Mouse (Mus musculus) telencephalon, adult 2 months (tissue): Measurements from ENCODE around the gene Crabp1.

Source experiments
- DNase-seq: peaks from one replicate; pipeline ENCODE4 v3.0.0-alpha.2; 2011; ENCODE audit warnings: low read depth, low spot score

Gene Crabp1

DNA sequence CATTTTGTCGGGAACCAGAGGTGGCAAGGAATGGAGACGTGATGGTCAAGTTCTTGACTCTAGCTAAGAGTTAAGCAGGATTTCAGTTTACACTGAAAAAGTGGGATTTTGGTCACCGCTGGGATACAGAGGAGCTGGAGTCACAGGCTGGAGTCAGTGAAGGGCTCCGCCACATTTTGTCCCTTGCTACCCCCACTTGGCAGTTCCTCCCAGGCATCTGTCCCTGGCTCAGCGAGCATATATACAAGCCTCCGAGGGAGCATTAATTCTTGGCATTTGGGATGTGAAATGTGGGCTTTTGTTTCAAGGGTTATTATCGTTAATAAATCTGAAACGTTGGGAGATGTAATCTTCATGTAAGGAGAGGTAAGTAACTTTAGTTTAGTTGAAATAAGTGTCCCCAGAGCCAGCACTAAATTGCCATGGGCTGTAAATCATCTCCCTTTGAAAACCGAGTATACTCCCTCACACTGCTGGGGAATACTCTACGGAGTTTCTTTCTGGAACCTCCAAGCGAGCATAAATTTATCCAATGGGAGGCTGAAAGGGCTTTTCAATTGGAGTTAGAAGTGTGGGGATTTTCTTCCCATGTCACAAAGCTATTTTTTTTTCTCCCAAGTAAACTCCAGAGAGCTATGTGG is 5.7 kb downstream of the Crabp1 start:
- DNase-seq: no peak

DNA sequence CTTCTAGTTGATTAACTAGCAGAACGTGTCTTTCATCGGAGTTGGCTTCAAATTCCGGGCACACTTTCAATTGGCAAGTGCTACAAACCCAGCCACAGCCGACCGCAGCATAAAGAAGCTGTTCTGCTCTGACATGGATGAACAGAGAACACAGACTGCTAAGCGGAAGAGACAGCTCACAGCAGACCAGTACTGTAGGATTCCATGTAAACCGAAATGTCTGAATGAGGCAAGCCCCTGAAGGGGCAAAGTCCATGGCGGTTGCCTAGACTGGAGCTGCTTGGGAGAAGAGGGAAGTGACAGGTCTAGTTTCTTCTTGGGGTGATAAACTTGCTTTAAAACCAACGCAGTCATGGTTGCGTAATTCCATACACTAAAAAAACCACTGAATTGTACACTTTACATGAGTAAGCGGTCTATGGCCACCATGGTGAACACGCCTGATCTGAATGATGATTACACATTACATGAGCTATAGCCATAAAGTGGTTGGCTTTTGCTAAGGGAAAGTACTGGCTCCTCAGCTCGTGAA is 12.0 kb downstream of the Crabp1 start:
- DNase-seq: no peak

DNA sequence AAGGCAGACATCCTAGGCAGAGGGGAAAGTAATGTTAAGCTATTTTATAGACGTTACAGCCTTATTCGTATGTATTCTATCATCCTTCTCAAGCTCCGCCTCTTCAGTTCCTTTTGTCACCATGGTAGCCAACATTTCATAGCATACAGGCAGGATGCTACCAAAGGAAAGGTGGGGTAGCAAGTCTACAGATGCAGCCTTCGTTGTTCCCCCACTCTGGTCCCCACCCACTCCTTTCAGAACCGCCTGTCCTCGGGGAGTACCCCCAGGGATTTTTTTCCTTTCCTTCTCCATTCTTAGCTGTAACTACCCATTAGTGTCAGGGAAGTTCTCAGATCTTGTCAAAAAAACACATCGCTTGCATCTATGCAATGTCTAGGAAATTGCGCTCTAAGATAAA is 14.7 kb downstream of the Crabp1 start:
- DNase-seq: no peak

DNA sequence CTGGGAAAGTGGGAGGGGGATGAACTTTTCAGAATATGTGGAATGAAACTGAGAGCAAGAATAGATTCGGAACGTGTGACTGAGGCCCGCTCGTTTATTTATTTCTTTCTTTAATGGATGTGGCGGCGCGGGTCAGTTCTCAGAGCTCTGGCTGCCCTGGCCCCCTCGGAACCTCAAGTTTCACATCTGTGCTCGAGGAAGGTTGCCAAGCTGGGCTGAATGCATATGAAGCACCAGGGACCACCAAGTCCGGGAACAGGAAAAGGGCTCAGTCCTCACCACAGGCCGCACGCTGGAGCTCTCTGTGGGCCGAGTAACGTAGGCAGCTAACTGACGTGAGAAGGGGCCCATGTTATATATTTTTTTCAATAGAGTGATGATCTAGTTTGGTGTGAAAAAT is 18.0 kb downstream of the Crabp1 start:
- no peak for DNase-seq

DNA sequence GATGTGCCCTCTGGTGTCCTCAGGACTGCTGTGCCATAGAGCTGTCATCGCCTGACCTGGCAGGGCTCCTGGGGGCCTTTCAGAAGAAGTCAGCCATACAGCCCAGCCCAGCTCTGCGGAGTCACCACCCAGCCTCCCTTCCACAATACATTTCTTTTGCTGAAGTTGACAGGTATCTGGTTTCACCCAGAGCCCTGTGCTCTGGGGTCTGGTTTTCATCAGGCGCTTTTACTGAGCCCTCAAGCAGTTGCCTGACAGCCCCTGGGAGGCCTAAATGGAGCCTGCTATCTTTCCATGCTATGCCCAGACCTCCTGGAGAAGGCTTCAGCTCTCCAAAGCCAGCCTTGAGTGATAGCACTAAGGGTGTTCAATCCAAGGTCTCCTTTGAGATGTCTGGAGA is 19.5 kb downstream of the Crabp1 start:
- no peak for DNase-seq

DNA sequence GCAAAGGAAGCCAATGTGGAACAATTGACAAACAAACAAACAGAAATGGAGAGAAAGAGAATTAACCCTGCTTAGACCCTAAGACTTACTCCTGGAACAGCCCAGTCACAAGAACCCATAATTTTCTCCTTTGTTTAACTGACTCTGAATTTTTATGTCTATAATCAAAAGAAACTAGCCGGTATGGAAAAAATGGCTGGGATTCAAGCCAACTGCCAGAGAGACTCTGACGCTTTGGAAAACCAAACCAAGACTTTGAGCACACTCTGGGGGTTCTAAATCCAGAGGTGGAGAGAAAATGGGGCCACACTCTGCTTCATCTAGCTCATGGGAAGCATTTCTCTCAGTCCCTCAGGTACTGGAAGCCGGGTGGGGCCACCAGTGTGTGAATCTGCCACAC is 20.7 kb downstream of the Crabp1 start:
- DNase-seq: no peak

DNA sequence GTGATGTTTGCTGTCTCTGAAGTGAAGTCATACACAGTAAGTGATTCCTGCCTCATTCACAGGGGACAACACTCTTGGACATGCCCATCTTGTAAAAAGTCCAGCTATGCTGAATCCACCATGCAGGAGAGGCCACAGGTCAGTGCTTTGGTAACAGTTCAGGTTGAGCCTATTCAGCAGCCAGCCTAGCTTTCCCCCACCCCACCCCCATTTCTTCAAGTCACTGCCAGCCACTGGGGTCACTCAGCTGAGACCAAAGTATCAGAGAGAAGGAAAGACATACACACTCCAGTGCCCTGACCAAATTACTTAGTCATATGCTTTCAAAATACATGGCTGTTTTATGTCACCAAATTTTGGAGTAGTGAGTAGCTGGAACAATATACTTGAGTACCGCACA is 21.5 kb downstream of the Crabp1 start:
- no peak for DNase-seq

DNA sequence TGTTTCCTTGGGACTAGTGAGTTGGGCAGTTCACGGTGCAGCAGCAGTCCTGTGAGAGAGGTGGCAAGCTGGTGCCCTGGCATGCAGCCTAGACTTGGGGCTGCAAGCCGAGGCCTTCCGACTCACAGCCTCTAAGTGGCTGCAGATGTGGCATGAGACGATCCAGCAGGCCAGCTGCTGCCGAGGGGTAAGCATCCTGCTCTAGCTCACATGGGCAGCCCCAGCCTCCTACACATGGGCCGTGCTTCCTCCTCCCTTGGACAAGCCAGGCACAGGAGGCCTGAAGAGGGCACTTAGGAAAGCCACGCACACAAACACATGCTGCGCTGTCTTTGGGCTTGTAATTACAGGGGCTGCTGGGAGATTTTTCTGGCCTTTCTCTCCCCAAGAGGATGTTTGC is 23.2 kb downstream of the Crabp1 start:
- no peak for DNase-seq

DNA sequence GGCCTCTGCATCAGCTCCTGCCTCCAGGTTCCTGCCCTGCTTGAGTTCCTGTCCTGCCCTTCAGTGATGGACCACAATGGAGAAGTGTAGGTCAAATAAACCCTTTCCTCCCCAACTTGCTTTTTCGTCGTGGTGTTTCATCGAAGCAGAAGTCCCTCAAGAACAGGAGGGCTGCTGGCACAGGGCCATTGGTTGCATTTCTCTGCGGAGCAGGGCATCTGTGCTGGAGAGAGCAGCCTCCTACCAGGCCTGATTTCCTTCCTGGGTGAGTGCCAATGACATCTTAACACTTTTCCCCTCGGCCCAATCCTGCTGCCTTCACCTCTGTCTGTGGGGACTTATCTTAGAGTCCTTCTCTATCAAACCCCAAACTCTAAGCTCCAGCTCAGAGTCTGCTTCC is 25.7 kb downstream of the Crabp1 start:
- no peak for DNase-seq

DNA sequence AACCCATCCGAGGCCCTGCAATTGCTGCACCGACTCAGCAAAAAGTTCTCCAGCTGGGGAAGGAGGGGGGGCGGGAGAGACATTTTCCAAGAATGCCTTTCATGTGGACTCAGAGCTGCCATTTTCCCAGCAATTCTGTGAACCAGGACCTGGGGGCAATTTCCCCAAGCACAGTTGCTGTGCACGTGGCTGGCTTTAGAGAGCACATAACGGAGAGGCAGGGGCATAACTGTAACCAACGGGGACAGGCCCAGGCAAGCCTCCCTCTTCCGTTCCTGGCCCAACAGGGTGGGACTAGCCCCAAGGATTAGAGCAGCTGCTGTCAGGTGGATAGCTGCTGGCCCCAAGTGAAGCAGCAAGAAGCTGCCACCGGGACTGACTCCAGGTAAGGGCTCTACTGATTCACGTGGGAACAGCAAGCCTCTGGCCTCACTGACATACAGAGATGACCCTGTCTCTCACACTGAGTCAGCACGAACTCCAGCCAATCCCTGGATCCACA is 37.0 kb downstream of the Crabp1 start:
- DNase-seq: no peak

DNA sequence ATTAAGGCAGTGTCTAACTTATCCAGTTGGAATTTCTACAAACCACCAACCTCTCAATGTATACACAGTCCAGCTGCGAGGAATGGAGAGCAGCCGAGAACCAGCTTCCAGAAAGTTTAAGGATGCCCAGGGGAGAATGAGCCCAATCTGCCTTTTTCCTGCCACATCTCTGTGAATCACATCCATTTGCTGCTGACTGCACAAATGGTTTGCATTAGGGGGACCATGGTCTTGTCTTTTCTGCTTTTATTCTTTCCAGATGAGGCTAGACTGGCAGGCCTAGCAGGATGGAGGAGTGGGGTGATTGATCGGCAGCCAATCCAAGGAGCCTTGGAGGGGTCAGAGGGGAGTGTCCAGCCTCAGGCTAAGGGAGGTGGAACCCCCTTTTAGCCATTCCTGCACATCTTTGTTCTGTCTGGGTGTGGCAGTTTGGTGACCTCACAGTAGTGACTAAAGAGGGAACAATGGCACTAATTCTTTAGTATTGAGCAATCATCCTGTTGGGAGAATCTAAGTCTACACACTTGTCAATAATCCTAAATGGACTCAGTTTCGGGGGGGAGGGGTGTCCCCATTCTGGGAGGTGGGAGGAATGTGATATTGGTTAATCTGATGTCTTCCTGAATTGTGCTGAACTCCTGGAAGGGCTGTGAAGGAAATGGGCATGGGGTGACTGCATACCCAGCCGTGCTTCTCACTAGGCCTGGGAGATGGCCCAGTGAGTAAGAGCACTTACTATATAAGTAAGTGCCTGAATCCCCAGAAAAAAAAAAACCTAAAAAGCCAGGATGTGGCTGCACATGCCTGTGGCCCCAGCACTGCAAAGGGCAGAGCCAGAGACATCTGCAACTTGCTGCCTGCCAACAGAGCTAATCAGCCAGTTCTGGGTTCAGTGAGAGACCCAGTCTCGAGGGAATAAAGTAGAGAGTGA is 38.5 kb downstream of the Crabp1 start:
- no peak for DNase-seq

DNA sequence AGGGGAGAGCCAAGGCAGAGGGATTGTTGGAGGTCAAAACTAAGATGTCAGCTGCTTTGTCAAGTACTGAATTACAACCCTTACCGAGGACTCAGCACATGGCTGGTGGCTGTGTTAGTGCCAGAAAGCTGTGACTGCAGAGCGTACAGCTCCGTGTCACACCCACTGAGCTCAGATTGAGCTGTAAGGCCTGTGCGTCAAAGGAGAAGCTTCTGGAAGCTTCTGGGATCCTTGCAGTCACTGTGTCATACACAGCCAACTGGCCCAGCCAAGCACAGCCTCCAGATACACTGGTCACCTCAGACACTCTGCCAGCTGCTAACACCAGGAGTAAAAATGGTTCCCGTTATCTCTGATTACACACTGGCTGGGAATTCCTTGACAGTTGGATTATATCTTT is 39.8 kb downstream of the Crabp1 start:
- DNase-seq: no peak

DNA sequence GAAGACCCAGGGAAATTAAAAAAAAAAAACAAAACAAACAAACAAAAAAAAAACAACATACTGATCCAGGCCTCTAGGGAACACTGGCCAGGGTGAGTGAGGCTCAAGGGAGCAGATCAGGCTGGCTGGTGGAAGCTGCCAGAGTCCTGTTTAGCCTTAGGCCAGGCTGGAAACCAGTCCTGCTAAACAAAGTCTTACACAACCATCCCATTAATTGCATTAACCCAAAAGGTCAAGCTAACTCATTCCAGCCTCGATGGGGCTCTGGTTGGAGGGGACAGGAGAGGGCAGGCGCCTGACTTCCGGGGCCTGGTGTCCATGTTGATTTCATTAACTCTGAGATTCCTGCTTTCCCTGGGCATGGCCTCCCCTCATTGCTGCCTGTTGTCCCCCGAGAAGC is 43.2 kb downstream of the Crabp1 start:
- no peak for DNase-seq

DNA sequence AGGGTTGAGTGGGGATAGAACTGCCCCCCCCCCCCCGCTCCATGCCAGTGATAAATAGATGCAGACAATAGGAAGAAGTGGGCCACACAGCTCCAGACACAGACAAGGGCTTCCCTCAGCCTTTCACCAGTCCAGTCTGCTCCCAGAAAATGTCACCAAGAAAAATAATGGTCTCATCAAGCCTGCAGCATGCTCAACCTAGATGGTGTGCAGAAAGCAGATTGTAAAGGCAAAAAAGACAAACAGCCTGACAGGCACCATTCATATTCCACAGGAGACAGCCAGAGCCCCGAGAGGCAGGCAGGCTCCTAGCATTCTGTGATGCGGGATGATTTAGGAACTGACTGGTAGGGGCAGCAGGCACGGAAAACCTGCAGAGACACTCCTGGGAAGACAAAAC is 45.4 kb downstream of the Crabp1 start:
- no peak for DNase-seq

DNA sequence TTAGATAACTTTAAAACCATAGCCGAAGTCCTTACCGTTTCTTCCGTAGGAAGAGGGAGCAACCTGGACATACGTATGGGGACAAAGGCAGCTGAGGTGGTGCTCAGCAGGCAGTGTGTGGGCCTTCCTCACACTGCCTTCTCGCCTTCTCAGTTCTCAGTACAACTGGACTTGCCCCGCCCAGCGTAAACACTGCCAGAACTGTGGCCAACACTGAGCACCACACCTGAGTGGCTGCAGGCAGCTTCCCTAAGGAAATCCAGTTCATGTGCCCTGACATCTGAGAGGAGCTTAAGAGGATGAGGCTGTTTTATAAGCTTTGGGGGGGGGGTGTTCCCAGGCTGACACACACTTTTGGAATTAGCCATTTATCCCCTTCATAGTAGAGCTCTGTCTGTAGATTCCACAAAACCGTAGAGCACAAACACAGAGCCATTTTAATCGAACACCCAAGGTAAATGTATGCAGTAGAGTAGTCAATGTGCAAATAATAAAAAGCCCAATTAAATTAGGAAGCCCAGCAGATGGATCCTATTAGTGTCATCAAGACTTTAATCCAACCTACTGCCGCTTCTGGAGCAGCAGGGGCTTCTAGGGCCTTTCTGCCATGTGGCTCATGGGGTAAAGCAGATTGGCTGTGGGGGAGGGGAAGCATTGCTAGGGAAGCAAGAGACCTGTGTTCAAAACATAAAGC is 52.1 kb downstream of the Crabp1 start:
- DNase-seq: no peak

DNA sequence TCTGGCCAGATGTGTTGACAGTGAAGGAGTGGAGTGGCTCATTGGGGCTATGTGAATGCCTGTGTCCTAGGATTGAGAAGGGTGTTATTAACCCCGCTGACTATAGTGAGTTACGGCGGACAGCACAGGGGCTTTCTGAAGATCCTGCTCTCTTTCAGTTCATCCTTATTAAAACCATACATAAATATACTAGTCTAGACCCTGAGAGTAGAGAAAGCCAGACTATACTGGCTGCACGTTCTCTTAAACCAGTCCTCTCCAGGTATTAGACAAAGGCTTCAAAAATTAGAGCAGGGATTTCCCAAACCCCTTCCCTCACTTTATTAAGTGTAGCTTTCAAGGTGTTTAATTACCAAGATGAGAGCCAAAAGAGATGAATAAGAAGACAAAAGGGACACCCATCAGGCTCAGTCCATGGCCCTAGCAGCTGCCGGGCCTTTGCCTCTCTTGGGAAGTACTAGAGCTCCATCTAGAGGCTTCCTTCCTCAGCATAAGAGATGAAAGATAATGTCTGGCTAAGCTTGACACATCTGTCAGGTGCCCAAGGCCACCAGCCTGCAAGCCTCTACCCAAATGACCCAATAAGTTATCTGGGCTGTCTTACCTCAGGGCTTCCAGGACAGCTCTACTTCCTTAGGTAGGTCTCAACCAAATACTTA is 57.0 kb downstream of the Crabp1 start:
- DNase-seq: peak; percentile 17
